ENCODE assay signal across 8 mouse cellular contexts in the genomic region with DNA sequence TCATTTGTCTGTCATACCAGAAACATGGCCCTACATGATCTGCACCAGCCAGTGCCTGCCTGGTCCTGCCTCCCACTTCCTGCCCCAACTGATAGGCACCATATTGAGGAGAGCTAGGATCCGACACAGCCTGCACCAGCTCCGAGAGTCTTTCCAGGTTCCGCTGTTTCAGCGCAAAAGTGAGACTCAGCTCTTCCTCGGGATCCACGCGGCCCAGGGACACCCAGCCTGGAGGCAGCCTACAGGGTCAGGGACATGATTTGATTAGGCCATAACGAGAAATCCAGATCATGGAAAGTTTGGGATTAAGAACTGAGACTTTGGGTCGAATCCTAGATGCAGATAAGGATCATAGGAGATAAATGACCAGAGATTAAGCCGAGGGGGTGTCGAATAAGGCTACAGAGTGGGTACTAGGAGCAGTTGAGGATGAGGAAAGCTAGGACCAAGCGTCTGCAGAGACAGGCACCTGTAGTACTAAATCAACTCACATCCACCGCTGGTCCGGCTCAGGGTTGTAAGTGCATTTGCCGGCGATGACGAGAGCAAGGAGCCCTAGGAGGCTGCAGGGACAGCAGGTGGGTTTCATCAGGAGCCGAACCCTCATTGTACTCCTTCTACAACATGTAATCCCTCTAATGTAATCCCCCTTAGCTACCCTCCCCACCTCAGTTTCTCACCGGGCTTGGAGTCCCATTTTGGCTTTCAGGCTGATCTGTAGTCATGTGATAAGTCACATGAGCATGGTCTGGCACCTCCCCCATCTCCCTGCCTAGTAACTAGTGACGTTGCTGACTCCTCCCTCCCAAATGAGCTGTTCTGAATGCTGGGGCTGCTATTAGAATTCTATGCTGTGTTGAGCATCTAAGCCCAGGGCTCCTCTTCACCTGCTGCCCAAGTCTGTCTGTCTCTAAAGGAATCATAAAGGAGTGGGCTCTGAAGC. TPM values are rescaled to one million over a fixed set of nuclear protein-coding genes. Genes with fewer than 3 reads are reported as not detected.
DNase-seq lines count a peak whose midpoint lies in the region; ATAC-seq and TF ChIP-seq lines count a peak whose summit lies in the region.

TSS of gene Tpp1 (minus strand) at position 745 of the 943 bp plus-strand sequence.

- H3K4me3 ChIP-seq in forebrain, embryonic 15.5 days, result peak within 1 kb of the TSS; percentile 42
- H3K4me3 ChIP-seq in lung, adult 2 months (replicated peaks; ENCODE audit: extremely low read depth, low read depth, low read length), result peak within 1 kb of the TSS; percentile 95

- peak within 1 kb of the TSS; percentile 53 for H3K27ac ChIP-seq in forebrain, embryonic 15.5 days (replicated peaks)

- peaks cover 66% of the 10 kb centered on the region for H3K36me3 ChIP-seq in forebrain, embryonic 15.5 days

- no peaks in the 10 kb centered on the region for H3K27me3 ChIP-seq in forebrain, embryonic 15.5 days

- intact Hi-C loops in heart, postnatal 25 days (cut with DNase I), result loop anchor here (2.0 kb wide), 1 partner anchor 15 kb away; the partner anchor contains the start of genes Ilk and Rrp8

- ATAC-seq in forebrain, embryonic 15.5 days (replicated peaks), result peak; percentile 88
- ATAC-seq in neutrophil, adult 5-6 weeks (ENCODE audit: extremely low read depth, insufficient number of reproducible peaks, low FRiP score, poor library complexity, severe bottlenecking), result peak; percentile 91

- H3K9ac ChIP-seq in forebrain, embryonic 15.5 days (replicated peaks), result peak within 1 kb of the TSS; percentile 53

- 19% methylated on average over 20 of the region's 20 CpGs for WGBS in forebrain, embryonic 15.5 days
- WGBS in lung, adult 2 months, result 15% methylated on average over 20 of the region's 20 CpGs

- peak within 1 kb of the TSS; percentile 65 for H3K4me2 ChIP-seq in forebrain, embryonic 15.5 days (replicated peaks)

- TF ChIP-seq POLR2A in lung, adult 2 months (IDR thresholded peaks at IDR 0.05; ENCODE audit: borderline replicate concordance, extremely low read depth, low read depth, low read length), result peak; percentile 42; the same call in 1 of the 2 replicates

- no peaks in the 10 kb centered on the region for H3K9me3 ChIP-seq in forebrain, embryonic 15.5 days

- peak; percentile 93 for DNase-seq in ES-CJ7 (ENCODE audit: low read depth, low spot score)
- peak; percentile 91 for DNase-seq in cerebellum, adult 11 months
- peak; percentile 80 for DNase-seq in heart, postnatal 25 days (ENCODE audit: low spot score)
- DNase-seq in layer of hippocampus, adult 18-20 months (ENCODE audit: low spot score in 2 of 2), result peak; percentile 93 to 98
- peak; percentile 89 for DNase-seq in lung, adult 2 months
- peak; percentile 76 to 87 for DNase-seq in thymus, adult 18-20 months

- TF ChIP-seq CTCF in lung, adult 2 months (IDR thresholded peaks at IDR 0.05; ENCODE audit: insufficient read depth, low read length), result no peak

- H3K4me1 ChIP-seq in forebrain, embryonic 15.5 days, result peaks cover 17% of the 10 kb centered on the region
- 0 out of 2 replicates have a peak, but pooled peaks cover 7% of the 10 kb centered on the region for H3K4me1 ChIP-seq in lung, adult 2 months (ENCODE audit: control insufficient read depth, insufficient read depth, low read length)

RNA-seq across cellular contexts. Expression of gene Tpp1, which starts in this region (rescaled TPM):
- polyA plus RNA-seq in forebrain, embryonic 15.5 days (2015; fragmentation: Nextera tagmentation; extraction: Ambion mirVana), result 33.9 and 35.1 TPM in 2 replicates
- 10 to 100 TPM; 37.4 to 40.7 TPM for total RNA-seq in heart, postnatal 25 days (2021)
- total RNA-seq in layer of hippocampus, adult 18-20 months (2021), result 10 to 100 TPM; 59.2 to 65.2 TPM
- polyA plus RNA-seq in lung, adult 2 months (2012; rRNA removed), result 141 and 187 TPM in 2 replicates
- 21.6 and 27.6 TPM in 2 replicates for total RNA-seq in neutrophil, adult 5-6 weeks (2017)

Comparison
In these comparisons a context has a peak if more than half of its experiments do, and no peak if none do; other contexts are left out.
1. Peak in every context shown above with its lines: DNase-seq, ATAC-seq, H3K4me3 ChIP-seq and H3K27ac ChIP-seq.